Mouse (Mus musculus) liver, postnatal 0 days (tissue): ENCODE measurements around the gene Kcnq5.
A peak's percentile ranks its signal among the peaks of the same experiment; 100 is the strongest.

Experiments
- CTCF ChIP-seq: sonication (generic); IDR thresholded peaks from 2 replicates; pipeline ENCODE4 v1.5.1; 2016; ENCODE audit warnings: antibody characterized with exemption, low read depth
- EP300 ChIP-seq: IDR thresholded peaks from 2 replicates; pipeline ENCODE4 v1.6.1; 2016; ENCODE audit warnings: antibody characterized with exemption, low read depth, mild to moderate bottlenecking

DNA sequence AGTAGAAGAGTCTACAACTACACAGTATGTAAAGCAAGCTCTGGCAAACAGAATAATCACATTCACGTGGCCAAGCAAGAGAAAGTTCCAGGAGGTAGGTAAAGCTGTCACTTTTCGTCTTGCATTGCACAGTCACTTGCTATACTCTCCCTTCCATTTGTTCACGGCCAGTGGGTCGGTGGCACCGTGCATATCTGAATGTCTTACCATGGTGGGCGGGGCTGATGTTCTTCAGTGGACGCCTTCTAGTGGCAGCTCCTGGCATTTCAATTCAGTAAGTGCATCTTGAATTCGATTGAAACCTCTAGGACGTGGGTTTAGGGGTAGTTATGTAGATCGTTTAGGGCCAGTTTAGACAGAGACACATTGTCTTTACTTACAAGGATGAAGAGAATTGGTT, 439.7 kb downstream of the Kcnq5 start:
- TF ChIP-seq CTCF, result 0 out of 2 replicates have a peak, but pooled peaks have one; percentile 6
- TF ChIP-seq EP300, result no peak
